Mouse (Mus musculus) forebrain, embryonic 16.5 days (tissue): Measurements from ENCODE around the gene Cemip. TPM values are rescaled to one million over a fixed set of nuclear protein-coding genes. Genes with fewer than 3 reads are reported as not detected.

Source experiments
- ATAC-seq: fragments of 200-750 bp; cut with Nextera tagmentation; 2 replicates; pipeline ENCODE4 v1.8.0; 2017; ENCODE audit warnings: mild to moderate bottlenecking, moderate library complexity
- H3K27ac ChIP-seq: fragments of 300-500 bp; sonication (generic); 2 replicates; pipeline ENCODE4 v1.5.1; 2014; ENCODE audit warnings: low read length, control low read depth
- H3K27me3 ChIP-seq: fragments of 300-500 bp; sonication (generic); replicated peaks from 2 replicates; pipeline ENCODE4 v1.6.1; 2014; ENCODE audit warnings: low read length; ENCODE audit not compliant: control insufficient read depth, insufficient read depth
- H3K36me3 ChIP-seq: fragments of 300-500 bp; sonication (generic); 2 replicates; pipeline ENCODE4 v1.6.1; 2014; ENCODE audit not compliant: control insufficient read depth, insufficient read depth
- H3K4me1 ChIP-seq: fragments of 300-500 bp; sonication (generic); replicated peaks from 2 replicates; pipeline ENCODE4 v1.6.1; 2014; ENCODE audit warnings: low read length; ENCODE audit not compliant: control insufficient read depth, insufficient read depth
- H3K4me2 ChIP-seq: fragments of 300-500 bp; sonication (generic); 2 replicates; pipeline ENCODE4 v1.6.1; 2014; ENCODE audit warnings: mild to moderate bottlenecking, low read length, control low read depth
- H3K4me3 ChIP-seq: fragments of 300-500 bp; sonication (generic); replicated peaks from 2 replicates; pipeline ENCODE4 v1.5.1; 2014; ENCODE audit warnings: mild to moderate bottlenecking, low read length, control low read depth
- H3K9ac ChIP-seq: fragments of 300-500 bp; sonication (generic); replicated peaks from 2 replicates; pipeline ENCODE4 v1.6.1; 2014; ENCODE audit warnings: low read depth, low read length, control low read depth
- H3K9me3 ChIP-seq: fragments of 300-500 bp; sonication (generic); 2 replicates; pipeline ENCODE4 v1.6.1; 2016; ENCODE audit warnings: low read length; ENCODE audit not compliant: control insufficient read depth
- WGBS: fragments of 180-500 bp; shearing (Covaris S2); extraction: QIAGEN DNeasy Blood & Tissue Kit; methylation state at CpG from one replicate; pipeline ENCODE4 v1.1.7; 2014; 5-methylcytosine and 5-hydroxymethylcytosine counted together
- polyA plus RNA-seq: library from polyadenylated mRNA; unstranded; fragments of >200 nt; fragmentation: Nextera tagmentation; extraction: Ambion mirVana; gene quantifications from 2 replicates; pipeline ENCODE4 v1.2.1, GENCODE M21; 2015

Gene Cemip
- polyA plus RNA-seq, 1 experiment from 2014 or later = 0.60 TPM

GRCm38 (mm10) chr7:84117543-84118122 lies 31.3 kb upstream of the Cemip start:
- ATAC-seq = no peak
- Histone ChIP-seq H3K9ac (no peak overlapping the region), H3K27me3 (no peaks in the 10 kb centered on the region), H3K4me1 (peaks cover 38% of the 10 kb centered on the region), H3K9me3 (no peaks in the 10 kb centered on the region), H3K4me2 (no peak overlapping the region), H3K4me3 (no peak overlapping the region), H3K27ac (no peak overlapping the region), H3K36me3 (no peaks in the 10 kb centered on the region)
- 85% methylated on average over 6 of the region's 6 CpGs for WGBS

GRCm38 (mm10) chr7:84116621-84117542 lies 30.6 kb upstream of the Cemip start:
- Histone ChIP-seq H3K4me1 (peaks cover 42% of the 10 kb centered on the region), H3K36me3 (no peaks in the 10 kb centered on the region), H3K27me3 (no peaks in the 10 kb centered on the region), H3K9me3 (no peaks in the 10 kb centered on the region), H3K27ac (no peak overlapping the region), H3K4me2 (no peak overlapping the region), H3K9ac (no peak overlapping the region), H3K4me3 (no peak overlapping the region)
- 90% methylated on average over 7 of the region's 7 CpGs for WGBS
- ATAC-seq = no peak

GRCm38 (mm10) chr7:84115385-84115784 lies 29.1 kb upstream of the Cemip start:
- 73% methylated on average over 2 of the region's 2 CpGs for WGBS
- Histone ChIP-seq H3K4me2 (no peak overlapping the region), H3K27ac (no peak overlapping the region), H3K4me1 (peaks cover 38% of the 10 kb centered on the region), H3K27me3 (no peaks in the 10 kb centered on the region), H3K4me3 (no peak overlapping the region), H3K9ac (no peak overlapping the region), H3K9me3 (no peaks in the 10 kb centered on the region), H3K36me3 (no peaks in the 10 kb centered on the region)
- ATAC-seq = no peak

- no peak for ATAC-seq
- Histone ChIP-seq H3K4me2 (no peak overlapping the region), H3K4me1 (peaks cover 37% of the 10 kb centered on the region), H3K9me3 (no peaks in the 10 kb centered on the region), H3K36me3 (no peaks in the 10 kb centered on the region), H3K27me3 (no peaks in the 10 kb centered on the region), H3K4me3 (no peak overlapping the region), H3K27ac (no peak overlapping the region), H3K9ac (no peak overlapping the region)
- WGBS = 79% methylated on average over 3 of the region's 3 CpGs
These were observed 28.5 kb upstream of the Cemip start for GRCm38 (mm10) chr7:84114775-84115174.

GRCm38 (mm10) chr7:84113035-84113390 lies 26.7 kb upstream of the Cemip start:
- ATAC-seq = peak; percentile 83
- Histone ChIP-seq H3K27ac (no peak overlapping the region), H3K4me3 (no peak overlapping the region), H3K9ac (no peak overlapping the region), H3K36me3 (no peaks in the 10 kb centered on the region), H3K27me3 (no peaks in the 10 kb centered on the region), H3K4me1 (peaks cover 30% of the 10 kb centered on the region), H3K4me2 (no peak overlapping the region), H3K9me3 (no peaks in the 10 kb centered on the region)
- WGBS = 15% methylated on average over 8 of the region's 8 CpGs

- no peak overlapping the region for H3K27ac ChIP-seq
- no peak overlapping the region for H3K4me2 ChIP-seq
- H3K4me3 ChIP-seq = no peak overlapping the region
- H3K4me1 ChIP-seq = peaks cover 30% of the 10 kb centered on the region
- no peak overlapping the region for H3K9ac ChIP-seq
- H3K36me3 ChIP-seq = no peaks in the 10 kb centered on the region
- ATAC-seq = peak; percentile 79
- no peaks in the 10 kb centered on the region for H3K27me3 ChIP-seq
- 22% methylated on average over 6 of the region's 6 CpGs for WGBS
- H3K9me3 ChIP-seq = no peaks in the 10 kb centered on the region
These were observed 26.2 kb upstream of the Cemip start for GRCm38 (mm10) chr7:84112351-84113034.

GRCm38 (mm10) chr7:84111716-84112350 lies 25.5 kb upstream of the Cemip start:
- Histone ChIP-seq H3K4me3 (no peak overlapping the region), H3K27ac (no peak overlapping the region)

GRCm38 (mm10) chr7:84106942-84107341 lies 20.6 kb upstream of the Cemip start:
- Histone ChIP-seq H3K27me3 (no peaks in the 10 kb centered on the region), H3K4me3 (no peak overlapping the region), H3K9me3 (no peaks in the 10 kb centered on the region), H3K4me1 (peaks cover 3% of the 10 kb centered on the region), H3K4me2 (no peak overlapping the region), H3K9ac (no peak overlapping the region), H3K36me3 (no peaks in the 10 kb centered on the region; the same call in 1 of the 2 replicates), H3K27ac (no peak overlapping the region)
- no peak for ATAC-seq
- 88% methylated on average over 1 of the region's 1 CpGs for WGBS

More at GRCm38 (mm10) chr7:84111716-84112350, 25.5 kb upstream of the Cemip start:
- WGBS = 57% methylated on average over 10 of the region's 10 CpGs
- Histone ChIP-seq H3K4me2 (no peak overlapping the region), H3K4me1 (peaks cover 30% of the 10 kb centered on the region), H3K9ac (no peak overlapping the region), H3K27me3 (no peaks in the 10 kb centered on the region), H3K36me3 (no peaks in the 10 kb centered on the region), H3K9me3 (no peaks in the 10 kb centered on the region)
- ATAC-seq = no peak

- Histone ChIP-seq H3K4me1 (no peaks in the 10 kb centered on the region), H3K36me3 (no peaks in the 10 kb centered on the region; the same call in 1 of the 2 replicates), H3K27me3 (no peaks in the 10 kb centered on the region), H3K27ac (no peak overlapping the region), H3K4me2 (no peak overlapping the region), H3K9me3 (no peaks in the 10 kb centered on the region), H3K9ac (no peak overlapping the region), H3K4me3 (no peak overlapping the region)
- ATAC-seq = no peak
- WGBS = 97% methylated on average over 1 of the region's 1 CpGs
These were observed 16.3 kb upstream of the Cemip start for GRCm38 (mm10) chr7:84102589-84102988.
